Mouse (Mus musculus): Measurements from ENCODE around the gene Ankrd27.

Gene Ankrd27

GRCm38 (mm10) chr7:35640072-35640471 is 54.0 kb downstream of the Ankrd27 start:
- in situ Hi-C loops (cut with MboI) = no loop called here

- in situ Hi-C loops (cut with MboI) = no loop called here
Measured at GRCm38 (mm10) chr7:35646317-35647081, 60.5 kb downstream of the Ankrd27 start.

GRCm38 (mm10) chr7:35647101-35647698 is 61.2 kb downstream of the Ankrd27 start, which contains the start of gene Pdcd5:
Gene Pdcd5, minus strand, starts transcription at chr7:35647521.
- in situ Hi-C loops (cut with MboI) = no loop called here

GRCm38 (mm10) chr7:35648239-35649069 is 62.4 kb downstream of the Ankrd27 start:
- in situ Hi-C loops (cut with MboI) = no loop called here

- in situ Hi-C loops (cut with MboI) = no loop called here
Measured at GRCm38 (mm10) chr7:35649071-35649470, 63.0 kb downstream of the Ankrd27 start.

GRCm38 (mm10) chr7:35650716-35651410 is 64.8 kb downstream of the Ankrd27 start:
- in situ Hi-C loops (cut with MboI) = loop anchor here (25.0 kb wide), 1 partner anchor 1686 kb away; no protein-coding TSS in a partner anchor

- in situ Hi-C loops (cut with MboI) = loop anchor here (25.0 kb wide), 1 partner anchor 1686 kb away; no protein-coding TSS in a partner anchor
Measured at GRCm38 (mm10) chr7:35651583-35652270, 65.7 kb downstream of the Ankrd27 start.

GRCm38 (mm10) chr7:35657829-35658228 is 71.8 kb downstream of the Ankrd27 start:
- in situ Hi-C loops (cut with MboI) = loop anchor here (25.0 kb wide), 1 partner anchor 1679 kb away; no protein-coding TSS in a partner anchor

- in situ Hi-C loops (cut with MboI) = loop anchor here (25.0 kb wide), 1 partner anchor 1678 kb away; no protein-coding TSS in a partner anchor
Measured at GRCm38 (mm10) chr7:35659173-35659572, 73.1 kb downstream of the Ankrd27 start.

- in situ Hi-C loops (cut with MboI) = loop anchor here (25.0 kb wide), 1 partner anchor 1673 kb away; no protein-coding TSS in a partner anchor
Measured at GRCm38 (mm10) chr7:35663790-35664376, 77.8 kb downstream of the Ankrd27 start.

- in situ Hi-C loops (cut with MboI) = loop anchor here (25.0 kb wide), 1 partner anchor 1669 kb away; no protein-coding TSS in a partner anchor
Measured at GRCm38 (mm10) chr7:35668066-35669041, 82.3 kb downstream of the Ankrd27 start.

- in situ Hi-C loops (cut with MboI) = no loop called here
Measured at GRCm38 (mm10) chr7:35678976-35679375, 92.9 kb downstream of the Ankrd27 start.

GRCm38 (mm10) chr7:35681559-35681958 is 95.5 kb downstream of the Ankrd27 start:
- in situ Hi-C loops (cut with MboI) = no loop called here

GRCm38 (mm10) chr7:35683409-35684122 is 97.5 kb downstream of the Ankrd27 start:
- in situ Hi-C loops (cut with MboI) = no loop called here

- in situ Hi-C loops (cut with MboI) = no loop called here
Measured at GRCm38 (mm10) chr7:35686216-35686615, 100.2 kb downstream of the Ankrd27 start.

GRCm38 (mm10) chr7:35686756-35687155 is 100.7 kb downstream of the Ankrd27 start:
- in situ Hi-C loops (cut with MboI) = no loop called here

GRCm38 (mm10) chr7:35687229-35687628 is 101.2 kb downstream of the Ankrd27 start:
- in situ Hi-C loops (cut with MboI) = no loop called here

- in situ Hi-C loops (cut with MboI) = no loop called here
Measured at GRCm38 (mm10) chr7:35688276-35688675, 102.2 kb downstream of the Ankrd27 start.

All from mature B cell (primary cell).